ENCODE assay signal across 18 mouse cellular contexts in the genomic region with DNA sequence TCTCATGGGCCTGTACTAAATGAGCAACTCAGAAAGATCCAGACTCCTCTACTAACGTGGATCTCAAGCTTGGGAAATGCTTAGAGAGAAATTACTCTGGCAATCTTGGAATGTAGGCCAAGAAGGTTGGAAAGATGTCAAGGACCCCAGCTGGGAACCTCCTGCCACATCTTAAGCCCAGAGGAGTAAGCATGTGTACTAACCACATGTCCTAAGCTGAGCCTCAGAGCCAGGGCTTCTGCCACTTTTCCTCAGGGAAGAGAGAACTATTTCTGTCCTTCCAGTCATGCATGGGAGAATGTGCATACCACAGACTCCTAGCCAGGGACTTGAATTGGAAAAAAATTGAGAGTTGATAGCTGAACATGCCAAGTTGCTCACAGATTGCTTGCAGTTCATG. TPM values are rescaled to one million over a fixed set of nuclear protein-coding genes. Genes with fewer than 3 reads are reported as not detected.
DNase-seq lines count a peak whose midpoint lies in the region; ATAC-seq and TF ChIP-seq lines count a peak whose summit lies in the region.
"Had no signal": no experiment of that assay in that cellular context is flagged by ENCODE, and none has a peak within 500 bp of the region (broad histone marks: within the 10 kb centered on the region; RNA-seq: fewer than 3 reads in every experiment).

No protein-coding gene starts in this region.

- H3K9me3 ChIP-seq in intestine, embryonic 16.5 days (ENCODE audit: control insufficient read depth, low read length): no peaks in the 10 kb centered on the region
- H3K9me3 ChIP-seq: heart, embryonic 13.5 days; liver, embryonic 15.5 days; stomach, embryonic 15.5 days had no signal

- H3K9ac ChIP-seq in intestine, embryonic 16.5 days (ENCODE audit: low read depth, low read length): no peak overlapping the region
- H3K9ac ChIP-seq: heart, embryonic 13.5 days; liver, embryonic 15.5 days; stomach, embryonic 15.5 days had no signal

- H3K27me3 ChIP-seq in cerebellum, adult 2 months (ENCODE audit: control insufficient read depth, insufficient read depth, low read length): no peaks in the 10 kb centered on the region
- no peaks in the 10 kb centered on the region for H3K27me3 ChIP-seq in intestine, embryonic 16.5 days (replicated peaks; ENCODE audit: control insufficient read depth, insufficient read depth, low read length)
- H3K27me3 ChIP-seq: heart, embryonic 13.5 days; liver, embryonic 15.5 days; stomach, embryonic 15.5 days had no signal

- H3K36me3 ChIP-seq in intestine, embryonic 16.5 days (ENCODE audit: control insufficient read depth, insufficient read depth, low read length): no peaks in the 10 kb centered on the region
- H3K36me3 ChIP-seq: heart, embryonic 13.5 days; liver, embryonic 15.5 days; stomach, embryonic 15.5 days had no signal

- TF ChIP-seq CTCF in cerebellum, adult 2 months (IDR thresholded peaks at IDR 0.05; ENCODE audit: borderline replicate concordance, insufficient read depth, low read depth, low read length): no peak

- H3K4me3 ChIP-seq in cerebellum, adult 2 months (replicated peaks; ENCODE audit: insufficient read depth, low read depth, low read length): no peak overlapping the region
- no peak overlapping the region for H3K4me3 ChIP-seq in intestine, embryonic 16.5 days (ENCODE audit: low read length)
- H3K4me3 ChIP-seq: heart, embryonic 13.5 days; liver, embryonic 15.5 days; stomach, embryonic 15.5 days had no signal

- no peak for TF ChIP-seq POLR2A in cerebellum, adult 2 months (IDR thresholded peaks at IDR 0.05; ENCODE audit: borderline replicate concordance, insufficient read depth, low read length)

- intact Hi-C loops in heart, postnatal 25 days (cut with DNase I): no loop called here
- intact Hi-C loops in heart, postnatal 36 days (cut with DNase I): no loop called here

- ATAC-seq in intestine, embryonic 16.5 days: no peak
- ATAC-seq: forebrain, embryonic 16.5 days had no signal

- no peaks in the 10 kb centered on the region; the same call in 1 of the 2 replicates for H3K4me1 ChIP-seq in cerebellum, adult 2 months (ENCODE audit: control insufficient read depth, insufficient read depth, low read length)
- no peaks in the 10 kb centered on the region for H3K4me1 ChIP-seq in intestine, embryonic 16.5 days (ENCODE audit: control insufficient read depth, insufficient read depth, low read length)
- H3K4me1 ChIP-seq: heart, embryonic 13.5 days; liver, embryonic 15.5 days; stomach, embryonic 15.5 days had no signal

- peak; percentile 95 for DNase-seq in heart, adult 11 months
- no peak for DNase-seq in heart, postnatal 25 days (ENCODE audit: low spot score)
- peak; percentile 10 for DNase-seq in NIH3T3 (ENCODE audit: low read depth)
- DNase-seq in cerebellum, adult 2 months: peak; percentile 28 to 32
- peak; percentile 3 to 8 for DNase-seq in heart, postnatal 36 days
- DNase-seq in spleen, adult 12 weeks (ENCODE audit: low spot score): no peak
- DNase-seq: layer of hippocampus, adult 9-11 months; right cerebral cortex, postnatal 4 days; thymus, postnatal 4 days had no signal

- no peak overlapping the region for H3K27ac ChIP-seq in cerebellum, adult 2 months (ENCODE audit: insufficient read depth, low read length)
- H3K27ac ChIP-seq in intestine, embryonic 16.5 days (ENCODE audit: low read length): no peak overlapping the region
- H3K27ac ChIP-seq: heart, embryonic 13.5 days; kidney, postnatal 0 days; liver, embryonic 15.5 days; stomach, embryonic 15.5 days had no signal

- no peak overlapping the region for H3K4me2 ChIP-seq in intestine, embryonic 16.5 days (ENCODE audit: low read depth, low read length)
- H3K4me2 ChIP-seq: heart, embryonic 13.5 days; liver, embryonic 15.5 days; stomach, embryonic 15.5 days had no signal

- 9% methylated on average over 1 of the region's 1 CpGs for WGBS in cerebellum, adult 2 months
- WGBS in intestine, embryonic 16.5 days: 55% methylated on average over 1 of the region's 1 CpGs

RNA-seq across cellular contexts. Expression of a gene that starts 6.9 kb away (rescaled TPM):
- not detected for total RNA-seq in heart, postnatal 25 days (2021)
- 0.57 and 1.1 TPM in 2 replicates for polyA plus RNA-seq in cerebellum, adult 2 months (2012; rRNA removed)
- not detected for total RNA-seq in heart, postnatal 36 days (2021)
- not detected in 2 replicates for polyA plus RNA-seq in intestine, embryonic 16.5 days (2015; fragmentation: Nextera tagmentation; extraction: Ambion mirVana)
- total RNA-seq: adrenal gland, postnatal 4 days; left cerebral cortex, postnatal 36 days; megakaryocyte-erythroid progenitor cell, adult 5-6 weeks had no signal
- polyA plus RNA-seq: forebrain, embryonic 16.5 days; kidney, postnatal 0 days; liver, embryonic 15.5 days had no signal

RNA-seq across cellular contexts. Expression of a gene that starts 29.5 kb away (rescaled TPM):
- total RNA-seq in heart, postnatal 25 days (2021): 100 to 1,000 TPM in 1 of 2 experiments, 10 to 100 TPM in 1; 89.8 to 107 TPM
- 223 and 236 TPM in 2 replicates for polyA plus RNA-seq in cerebellum, adult 2 months (2012; rRNA removed)
- total RNA-seq in heart, postnatal 36 days (2021): 10 to 100 TPM; 89.8 to 91.8 TPM
- polyA plus RNA-seq in intestine, embryonic 16.5 days (2015; fragmentation: Nextera tagmentation; extraction: Ambion mirVana): 417 and 440 TPM in 2 replicates

RNA-seq across cellular contexts. Expression of a gene that starts 49.4 kb away (rescaled TPM):
- total RNA-seq in heart, postnatal 25 days (2021): 1 to 10 TPM; 3.0 to 3.6 TPM
- 1,881 and 2,386 TPM in 2 replicates for polyA plus RNA-seq in cerebellum, adult 2 months (2012; rRNA removed)
- 1 to 10 TPM; 4.1 to 4.4 TPM for total RNA-seq in heart, postnatal 36 days (2021)
- 3.9 and 4.2 TPM in 2 replicates for polyA plus RNA-seq in intestine, embryonic 16.5 days (2015; fragmentation: Nextera tagmentation; extraction: Ambion mirVana)

Comparison
In these comparisons a context has a peak if more than half of its experiments do, and no peak if none do; other contexts are left out.
1. DNase-seq: peak in heart, adult 11 months (single experiment), NIH3T3 (single experiment), cerebellum, adult 2 months (2 of 2) and heart, postnatal 36 days (2 of 2); none in heart, postnatal 25 days (single experiment) and spleen, adult 12 weeks (single experiment).